Mouse (Mus musculus): ENCODE measurements at regions not wholly inside any gene's neighbourhood (a gene's known extent, or its start where the extent isn't known, plus 50 kb on each side); places are given as distances from the start of the nearest gene placed in this dataset.

GRCm38 (mm10) chr13:72023666-72024065 is 60.1 kb upstream of the Irx1 start:
- ATAC-seq (replicated peaks; ENCODE audit: low read depth, poor library complexity, severe bottlenecking), result no peak

- no peak for ATAC-seq (replicated peaks; ENCODE audit: low read depth, poor library complexity, severe bottlenecking)
Observed at GRCm38 (mm10) chr13:72043930-72044470, 80.5 kb upstream of the Irx1 start.

GRCm38 (mm10) chr13:72056469-72056868 is 92.9 kb upstream of the Irx1 start:
- ATAC-seq (replicated peaks; ENCODE audit: low read depth, poor library complexity, severe bottlenecking), result no peak

- no peak for ATAC-seq (replicated peaks; ENCODE audit: low read depth, poor library complexity, severe bottlenecking)
Observed at GRCm38 (mm10) chr13:72061659-72062058, 98.1 kb upstream of the Irx1 start.

GRCm38 (mm10) chr13:72063278-72063761 is 99.8 kb upstream of the Irx1 start:
- no peak for ATAC-seq (replicated peaks; ENCODE audit: low read depth, poor library complexity, severe bottlenecking)

GRCm38 (mm10) chr13:72096585-72096984 is 133.1 kb upstream of the Irx1 start:
- ATAC-seq (replicated peaks; ENCODE audit: low read depth, poor library complexity, severe bottlenecking), result no peak

- no peak for ATAC-seq (replicated peaks; ENCODE audit: low read depth, poor library complexity, severe bottlenecking)
Observed at GRCm38 (mm10) chr13:72097268-72097667, 133.7 kb upstream of the Irx1 start.

GRCm38 (mm10) chr13:72097811-72098210 is 134.3 kb upstream of the Irx1 start:
- no peak for ATAC-seq (replicated peaks; ENCODE audit: low read depth, poor library complexity, severe bottlenecking)

- ATAC-seq (replicated peaks; ENCODE audit: low read depth, poor library complexity, severe bottlenecking), result no peak
Observed at GRCm38 (mm10) chr13:72100741-72101140, 137.2 kb upstream of the Irx1 start.

GRCm38 (mm10) chr13:72108666-72109065 is 145.1 kb upstream of the Irx1 start:
- no peak for ATAC-seq (replicated peaks; ENCODE audit: low read depth, poor library complexity, severe bottlenecking)

GRCm38 (mm10) chr13:72113942-72114341 is 150.4 kb upstream of the Irx1 start:
- ATAC-seq (replicated peaks; ENCODE audit: low read depth, poor library complexity, severe bottlenecking), result no peak

- ATAC-seq (replicated peaks; ENCODE audit: low read depth, poor library complexity, severe bottlenecking), result no peak
Observed at GRCm38 (mm10) chr13:72114776-72115663, 151.5 kb upstream of the Irx1 start.

- ATAC-seq (replicated peaks; ENCODE audit: low read depth, poor library complexity, severe bottlenecking), result peak; percentile 11; the same call in 1 of the 2 replicates
Observed at GRCm38 (mm10) chr13:72120467-72120866, 156.9 kb upstream of the Irx1 start.

- ATAC-seq (replicated peaks; ENCODE audit: low read depth, poor library complexity, severe bottlenecking), result no peak
Observed at GRCm38 (mm10) chr13:72120911-72121553, 157.5 kb upstream of the Irx1 start.

GRCm38 (mm10) chr13:72121554-72122229 is 158.2 kb upstream of the Irx1 start:
- ATAC-seq (replicated peaks; ENCODE audit: low read depth, poor library complexity, severe bottlenecking), result no peak

- no peak for ATAC-seq (replicated peaks; ENCODE audit: low read depth, poor library complexity, severe bottlenecking)
Observed at GRCm38 (mm10) chr13:72122230-72122627, 158.7 kb upstream of the Irx1 start.

- ATAC-seq (replicated peaks; ENCODE audit: low read depth, poor library complexity, severe bottlenecking), result no peak
Observed at GRCm38 (mm10) chr13:72128306-72128705, 164.8 kb upstream of the Irx1 start.

- no peak for ATAC-seq (replicated peaks; ENCODE audit: low read depth, poor library complexity, severe bottlenecking)
Observed at GRCm38 (mm10) chr13:72131341-72131740, 167.8 kb upstream of the Irx1 start.

- ATAC-seq (replicated peaks; ENCODE audit: low read depth, poor library complexity, severe bottlenecking), result no peak
Observed at GRCm38 (mm10) chr13:72134101-72134768, 170.7 kb upstream of the Irx1 start.

- no peak for ATAC-seq (replicated peaks; ENCODE audit: low read depth, poor library complexity, severe bottlenecking)
Observed at GRCm38 (mm10) chr13:72166225-72166624, 202.7 kb upstream of the Irx1 start.

Data from common myeloid progenitor, adult 5-6 weeks (primary cell).